8 mouse cellular contexts compared by ENCODE assay signal in the genomic region with DNA sequence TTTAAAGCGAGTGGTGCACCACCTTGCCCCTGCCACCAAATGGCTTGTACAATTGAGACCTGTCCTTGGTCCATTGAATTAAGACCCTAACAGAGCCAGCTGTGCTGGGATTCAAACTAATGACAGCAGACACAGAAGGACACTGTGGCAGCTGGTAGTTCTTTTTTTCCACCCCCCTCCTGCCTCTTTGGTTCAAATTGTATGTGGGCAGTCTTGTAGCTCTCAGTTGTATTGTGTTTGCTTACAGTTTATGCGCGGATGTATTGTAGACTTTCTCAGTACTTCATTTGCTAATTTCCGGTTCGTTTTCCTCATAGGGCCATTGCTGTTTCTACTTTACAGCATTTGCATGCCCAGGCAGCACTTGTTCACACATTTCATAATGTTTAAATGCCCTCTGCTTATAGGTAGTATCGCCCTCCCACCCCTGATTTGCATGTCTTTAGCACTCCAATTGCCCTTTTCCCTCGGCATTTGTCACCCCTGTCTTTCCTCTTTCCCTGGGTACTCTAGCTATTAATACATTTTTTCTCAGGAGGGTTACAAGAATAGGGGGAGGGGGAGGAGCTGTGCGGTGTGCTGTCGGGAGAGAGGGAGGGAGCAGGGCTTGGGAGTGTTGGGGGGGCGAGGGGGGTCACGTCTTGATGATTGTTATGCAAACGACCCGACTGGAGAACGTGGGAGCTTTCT. TPM values are rescaled to one million over a fixed set of nuclear protein-coding genes. Genes with fewer than 3 reads are reported as not detected.
DNase-seq lines count a peak whose midpoint lies in the region; ATAC-seq and TF ChIP-seq lines count a peak whose summit lies in the region.

No protein-coding gene starts in this region.

- no peak for TF ChIP-seq CTCF in intestine, postnatal 0 days (IDR thresholded peaks at IDR 0.05; ENCODE audit: low read depth)

- ATAC-seq in kidney, embryonic 16.5 days (ENCODE audit: low FRiP score, low TSS enrichment): no peak
- ATAC-seq in frontal cortex, adult (ENCODE audit: low TSS enrichment): 0 out of 2 replicates have a peak, but pooled peaks have one; percentile 3
- ATAC-seq in intestine, postnatal 0 days: no peak
- ATAC-seq in midbrain, embryonic 12.5 days (ENCODE audit: low FRiP score, low read depth): peak; percentile 45

- H3K9me3 ChIP-seq in kidney, embryonic 16.5 days (ENCODE audit: low read length): no peaks in the 10 kb centered on the region
- no peaks in the 10 kb centered on the region for H3K9me3 ChIP-seq in intestine, postnatal 0 days (ENCODE audit: control insufficient read depth)
- no peaks in the 10 kb centered on the region for H3K9me3 ChIP-seq in midbrain, embryonic 12.5 days

- 3% methylated on average over 14 of the region's 14 CpGs for WGBS in kidney, embryonic 16.5 days
- 10% methylated on average over 14 of the region's 14 CpGs for WGBS in intestine, postnatal 0 days
- under 1% methylated on average over 14 of the region's 14 CpGs for WGBS in midbrain, embryonic 12.5 days

- no peaks in the 10 kb centered on the region for H3K27me3 ChIP-seq in kidney, embryonic 16.5 days (ENCODE audit: insufficient read depth, low read length)
- H3K27me3 ChIP-seq in intestine, postnatal 0 days (replicated peaks; ENCODE audit: control insufficient read depth, insufficient read depth, low read length): 0 out of 2 replicates have a peak, but pooled peaks cover 3% of the 10 kb centered on the region
- H3K27me3 ChIP-seq in midbrain, embryonic 12.5 days: no peaks in the 10 kb centered on the region

- H3K9ac ChIP-seq in kidney, embryonic 16.5 days (replicated peaks; ENCODE audit: low read length): peak overlapping the region; percentile 80
- H3K9ac ChIP-seq in intestine, postnatal 0 days (ENCODE audit: low read depth, low read length): 0 out of 2 replicates have a peak overlapping the region, but pooled peaks have one; percentile 53
- peak overlapping the region; percentile 96 for H3K9ac ChIP-seq in midbrain, embryonic 12.5 days (replicated peaks)

- peaks cover 15% of the 10 kb centered on the region for H3K4me1 ChIP-seq in kidney, embryonic 16.5 days (ENCODE audit: insufficient read depth, low read length)
- H3K4me1 ChIP-seq in intestine, postnatal 0 days (replicated peaks; ENCODE audit: control insufficient read depth, insufficient read depth, low read length): no peaks in the 10 kb centered on the region
- H3K4me1 ChIP-seq in midbrain, embryonic 12.5 days: peaks cover 34% of the 10 kb centered on the region

- H3K27ac ChIP-seq in kidney, embryonic 16.5 days (ENCODE audit: low read length): peak overlapping the region; percentile 85
- no peak overlapping the region for H3K27ac ChIP-seq in intestine, postnatal 0 days (ENCODE audit: low read depth, low read length)
- H3K27ac ChIP-seq in midbrain, embryonic 12.5 days (replicated peaks): peak overlapping the region; percentile 100

- no peak for DNase-seq in kidney, adult 18-20 months
- peak; percentile 53 for DNase-seq in cerebellum, adult 11-12 months
- no peak for DNase-seq in urinary bladder, adult 2 months (ENCODE audit: low spot score)
- DNase-seq in yolk sac, embryonic 10.5 days (ENCODE audit: low spot score): no peak

- peak overlapping the region; percentile 56 for H3K4me3 ChIP-seq in kidney, embryonic 16.5 days (ENCODE audit: low read length)
- H3K4me3 ChIP-seq in intestine, postnatal 0 days (ENCODE audit: low read depth, low read length): peak overlapping the region; percentile 58
- H3K4me3 ChIP-seq in midbrain, embryonic 12.5 days: peak overlapping the region; percentile 88

- no peaks in the 10 kb centered on the region for H3K36me3 ChIP-seq in kidney, embryonic 16.5 days (ENCODE audit: insufficient read depth, low read length)
- no peaks in the 10 kb centered on the region for H3K36me3 ChIP-seq in intestine, postnatal 0 days (ENCODE audit: control insufficient read depth, insufficient read depth)
- H3K36me3 ChIP-seq in midbrain, embryonic 12.5 days: peaks cover 7% of the 10 kb centered on the region; the same call in 1 of the 2 replicates

- H3K4me2 ChIP-seq in kidney, embryonic 16.5 days (replicated peaks; ENCODE audit: low read depth, low read length): peak overlapping the region; percentile 96
- peak overlapping the region; percentile 84 for H3K4me2 ChIP-seq in intestine, postnatal 0 days (replicated peaks; ENCODE audit: low read depth)
- peak overlapping the region; percentile 78 for H3K4me2 ChIP-seq in midbrain, embryonic 12.5 days (replicated peaks)

RNA-seq across cellular contexts. Expression of a gene that starts 2.5 kb away (rescaled TPM):
- polyA plus RNA-seq in kidney, embryonic 16.5 days (2015; fragmentation: Nextera tagmentation; extraction: Ambion mirVana): 4.0 and 7.3 TPM in 2 replicates
- polyA plus RNA-seq in intestine, postnatal 0 days (2015; fragmentation: Nextera tagmentation; extraction: Ambion mirVana): 1.3 and 1.6 TPM in 2 replicates
- polyA plus RNA-seq in midbrain, embryonic 12.5 days (2016; fragmentation: Nextera tagmentation; extraction: Ambion mirVana): 32.1 and 38.8 TPM in 2 replicates
- 0.25 and 0.27 TPM in 2 replicates for polyA plus RNA-seq in urinary bladder, adult 2 months (2012; rRNA removed)

Comparison
In these comparisons a context has a peak if more than half of its experiments do, and no peak if none do; other contexts are left out.
1. ATAC-seq: peak in frontal cortex, adult (single experiment) and midbrain, embryonic 12.5 days (single experiment); none in kidney, embryonic 16.5 days (single experiment) and intestine, postnatal 0 days (single experiment).
2. Peak in every context shown above with its lines, with median percentiles within 50 percentile points of each other: H3K4me2 ChIP-seq, H3K4me3 ChIP-seq and H3K9ac ChIP-seq.